Mouse (Mus musculus): Measurements from ENCODE around the gene Cdiptos. TPM values are rescaled to one million over a fixed set of nuclear protein-coding genes. Genes with fewer than 3 reads are reported as not detected.

Cdiptos gene
- polyA plus RNA-seq, 1 experiment from 2014 or later = 1.4 TPM

GRCm38 (mm10) chr7:127011717-127012116, 35.8 kb upstream of the Cdiptos start:
- Histone ChIP-seq H3K36me3 (peaks cover 38% of the 10 kb centered on the region), H3K4me3 (no peak overlapping the region), H3K4me1 (replicated peaks) (peaks cover 43% of the 10 kb centered on the region), H3K9me3 (no peaks in the 10 kb centered on the region), H3K9ac (no peak overlapping the region), H3K27me3 (no peaks in the 10 kb centered on the region), H3K27ac (no peak overlapping the region), H3K4me2 (no peak overlapping the region)
- 84% methylated on average over 2 of the region's 2 CpGs for WGBS
- no peak for ATAC-seq (ENCODE audit: low FRiP score)

- no peak for ATAC-seq (ENCODE audit: low FRiP score)
- peaks cover 42% of the 10 kb centered on the region for H3K4me1 ChIP-seq (replicated peaks)
- H3K4me3 ChIP-seq = no peak overlapping the region
- no peaks in the 10 kb centered on the region for H3K9me3 ChIP-seq
- H3K27me3 ChIP-seq = no peaks in the 10 kb centered on the region
- no peak overlapping the region for H3K4me2 ChIP-seq
- H3K36me3 ChIP-seq = peaks cover 38% of the 10 kb centered on the region
- no peak overlapping the region for H3K27ac ChIP-seq
- 96% methylated on average over 2 of the region's 2 CpGs for WGBS
- no peak overlapping the region for H3K9ac ChIP-seq
These were observed 35.2 kb upstream of the Cdiptos start for GRCm38 (mm10) chr7:127011051-127011450.

- H3K4me1 ChIP-seq (replicated peaks) = peaks cover 27% of the 10 kb centered on the region
- ATAC-seq (ENCODE audit: low FRiP score) = no peak
- no peaks in the 10 kb centered on the region for H3K9me3 ChIP-seq
- no peak overlapping the region for H3K4me3 ChIP-seq
- H3K36me3 ChIP-seq = peaks cover 27% of the 10 kb centered on the region
- no peaks in the 10 kb centered on the region for H3K27me3 ChIP-seq
- peak overlapping the region; percentile 66; the same call in 1 of the 2 replicates for H3K27ac ChIP-seq
- no peak overlapping the region for H3K4me2 ChIP-seq
- 84% methylated on average over 17 of the region's 17 CpGs for WGBS
- no peak overlapping the region for H3K9ac ChIP-seq
These were observed 33.6 kb upstream of the Cdiptos start for GRCm38 (mm10) chr7:127009307-127010085.

- no peak overlapping the region for H3K4me3 ChIP-seq
- peak overlapping the region; percentile 49; the same call in 1 of the 2 replicates for H3K9ac ChIP-seq
- H3K27ac ChIP-seq = peak overlapping the region; percentile 66
- peaks cover 16% of the 10 kb centered on the region for H3K36me3 ChIP-seq
- no peaks in the 10 kb centered on the region; the same call in 1 of the 2 replicates for H3K9me3 ChIP-seq
- peaks cover 17% of the 10 kb centered on the region for H3K4me1 ChIP-seq (replicated peaks)
- no peak overlapping the region for H3K4me2 ChIP-seq
- H3K27me3 ChIP-seq = no peaks in the 10 kb centered on the region
- 61% methylated on average over 9 of the region's 9 CpGs for WGBS
- ATAC-seq (ENCODE audit: low FRiP score) = peak; percentile 66; the same call in 1 of the 2 replicates
These were observed 32.5 kb upstream of the Cdiptos start for GRCm38 (mm10) chr7:127008239-127009019.

- 81% methylated on average over 6 of the region's 6 CpGs for WGBS
- ATAC-seq (ENCODE audit: low FRiP score) = no peak
- H3K27ac ChIP-seq = no peak overlapping the region
- no peaks in the 10 kb centered on the region for H3K27me3 ChIP-seq
- H3K4me1 ChIP-seq (replicated peaks) = peaks cover 12% of the 10 kb centered on the region; the same call in 1 of the 2 replicates
- no peak overlapping the region for H3K9ac ChIP-seq
- H3K4me3 ChIP-seq = no peak overlapping the region
- peaks cover 7% of the 10 kb centered on the region; the same call in 1 of the 2 replicates for H3K36me3 ChIP-seq
- H3K4me2 ChIP-seq = no peak overlapping the region
- H3K9me3 ChIP-seq = no peaks in the 10 kb centered on the region; the same call in 1 of the 2 replicates
These were observed 31.6 kb upstream of the Cdiptos start for GRCm38 (mm10) chr7:127007313-127008024.

GRCm38 (mm10) chr7:127004122-127004875, 28.4 kb upstream of the Cdiptos start:
- Histone ChIP-seq H3K27me3 (no peaks in the 10 kb centered on the region), H3K27ac (no peak overlapping the region), H3K36me3 (no peaks in the 10 kb centered on the region), H3K9me3 (no peaks in the 10 kb centered on the region; the same call in 1 of the 2 replicates), H3K9ac (no peak overlapping the region), H3K4me3 (no peak overlapping the region), H3K4me1 (replicated peaks) (peaks cover 10% of the 10 kb centered on the region; the same call in 1 of the 2 replicates), H3K4me2 (no peak overlapping the region)
- WGBS = 89% methylated on average over 4 of the region's 4 CpGs
- ATAC-seq (ENCODE audit: low FRiP score) = no peak

- ATAC-seq (ENCODE audit: low FRiP score) = no peak
- no peaks in the 10 kb centered on the region for H3K36me3 ChIP-seq
- H3K27me3 ChIP-seq = no peaks in the 10 kb centered on the region
- peaks cover 5% of the 10 kb centered on the region; the same call in 1 of the 2 replicates for H3K4me1 ChIP-seq (replicated peaks)
- WGBS = 92% methylated on average over 5 of the region's 5 CpGs
- H3K27ac ChIP-seq = no peak overlapping the region
- no peaks in the 10 kb centered on the region; the same call in 1 of the 2 replicates for H3K9me3 ChIP-seq
- H3K9ac ChIP-seq = no peak overlapping the region
- H3K4me3 ChIP-seq = no peak overlapping the region
- H3K4me2 ChIP-seq = no peak overlapping the region
These were observed 27.7 kb upstream of the Cdiptos start for GRCm38 (mm10) chr7:127003620-127004019.

GRCm38 (mm10) chr7:126999568-126999967, 23.7 kb upstream of the Cdiptos start:
- Histone ChIP-seq H3K4me1 (replicated peaks) (no peaks in the 10 kb centered on the region), H3K27me3 (no peaks in the 10 kb centered on the region), H3K36me3 (no peaks in the 10 kb centered on the region), H3K4me3 (no peak overlapping the region), H3K27ac (no peak overlapping the region), H3K9ac (no peak overlapping the region), H3K4me2 (no peak overlapping the region), H3K9me3 (no peaks in the 10 kb centered on the region; the same call in 1 of the 2 replicates)
- 87% methylated on average over 10 of the region's 10 CpGs for WGBS
- no peak for ATAC-seq (ENCODE audit: low FRiP score)

GRCm38 (mm10) chr7:126996449-126996848, 20.6 kb upstream of the Cdiptos start:
- Histone ChIP-seq H3K9ac (no peak overlapping the region), H3K36me3 (no peaks in the 10 kb centered on the region), H3K27me3 (no peaks in the 10 kb centered on the region), H3K4me3 (no peak overlapping the region), H3K4me2 (no peak overlapping the region), H3K9me3 (no peaks in the 10 kb centered on the region), H3K4me1 (replicated peaks) (no peaks in the 10 kb centered on the region), H3K27ac (no peak overlapping the region)
- WGBS = 84% methylated on average over 4 of the region's 4 CpGs
- no peak for ATAC-seq (ENCODE audit: low FRiP score)

GRCm38 (mm10) chr7:126988816-126989215, 12.9 kb upstream of the Cdiptos start:
- Histone ChIP-seq H3K27ac (no peak overlapping the region), H3K4me3 (no peak overlapping the region), H3K4me2 (no peak overlapping the region), H3K9ac (no peak overlapping the region), H3K36me3 (no peaks in the 10 kb centered on the region), H3K4me1 (replicated peaks) (no peaks in the 10 kb centered on the region), H3K27me3 (no peaks in the 10 kb centered on the region), H3K9me3 (no peaks in the 10 kb centered on the region)
- WGBS = 74% methylated on average over 8 of the region's 8 CpGs
- ATAC-seq (ENCODE audit: low FRiP score) = no peak

GRCm38 (mm10) chr7:126986319-126986718, 10.4 kb upstream of the Cdiptos start:
- Histone ChIP-seq H3K36me3 (peaks cover 4% of the 10 kb centered on the region), H3K9me3 (no peaks in the 10 kb centered on the region), H3K9ac (no peak overlapping the region), H3K4me1 (replicated peaks) (no peaks in the 10 kb centered on the region), H3K27me3 (no peaks in the 10 kb centered on the region), H3K4me2 (no peak overlapping the region), H3K4me3 (no peak overlapping the region), H3K27ac (no peak overlapping the region)
- no peak for ATAC-seq (ENCODE audit: low FRiP score)
- WGBS = 48% methylated on average over 9 of the region's 9 CpGs
